Mouse (Mus musculus): ENCODE data around the gene Ndst2. TPM values are rescaled to one million over a fixed set of nuclear protein-coding genes. Genes with fewer than 3 reads are reported as not detected.

Gene Ndst2
- 11.7 and 12.6 TPM in 2 replicates for polyA plus RNA-seq (2015; fragmentation: Nextera tagmentation; extraction: Ambion mirVana)

DNA sequence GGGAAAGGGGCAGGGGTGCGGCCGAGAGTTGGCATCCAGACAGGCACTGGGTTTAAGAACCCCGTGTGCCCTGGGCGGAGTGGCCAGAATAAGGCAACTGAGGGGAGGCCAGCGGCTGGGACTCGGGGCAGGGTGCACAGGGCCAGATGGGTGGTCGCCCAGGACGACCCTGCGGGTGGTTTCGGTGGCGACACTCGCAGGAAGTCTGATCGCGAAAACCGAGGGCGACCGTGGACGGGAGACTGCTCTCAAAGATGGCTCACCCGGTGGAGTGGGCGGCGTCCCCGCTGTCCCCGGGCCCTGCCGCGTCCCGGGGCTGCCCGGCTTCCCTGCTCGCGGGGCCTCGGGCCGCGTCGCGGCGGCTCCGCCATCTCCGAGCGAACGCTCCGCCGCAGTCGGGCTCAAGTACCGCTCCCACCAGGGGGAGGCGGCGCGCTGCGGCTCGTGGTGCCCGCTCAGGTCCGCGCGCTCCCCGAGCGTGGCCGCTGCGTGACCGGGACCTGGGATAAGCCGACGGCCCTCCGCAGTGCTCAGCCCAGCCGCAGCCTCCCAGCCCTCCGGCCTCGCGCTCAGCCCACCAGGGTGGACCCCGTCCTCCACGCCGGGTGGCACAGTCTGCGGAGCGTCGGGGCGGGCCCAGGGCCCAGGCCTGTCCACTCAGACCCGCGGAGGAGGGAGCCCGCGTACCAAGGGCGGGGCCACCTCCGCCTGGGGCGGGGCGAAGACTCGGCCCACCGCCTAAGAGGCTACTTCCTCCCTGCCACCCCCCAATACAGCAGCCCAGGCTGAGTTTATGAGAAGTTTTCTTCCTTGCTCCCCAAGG, at the start of gene Ndst2:
Ndst2 (minus strand) TSS at position 611 of the 823 bp plus-strand sequence.
- Histone ChIP-seq H3K4me3 (ENCODE audit: low read depth, low read length) (peak within 1 kb of the TSS; percentile 98), H3K9me3 (ENCODE audit: low read length) (no peaks in the 10 kb centered on the region), H3K4me2 (ENCODE audit: low read depth, low read length) (peak within 1 kb of the TSS; percentile 88), H3K27ac (ENCODE audit: low read depth) (peak within 1 kb of the TSS; percentile 97), H3K9ac (replicated peaks) (peak within 1 kb of the TSS; percentile 98), H3K4me1 (ENCODE audit: insufficient read depth) (peaks cover 21% of the 10 kb centered on the region), H3K27me3 (ENCODE audit: insufficient read depth, low read length) (no peaks in the 10 kb centered on the region), H3K36me3 (replicated peaks; ENCODE audit: insufficient read depth, low read length) (peaks cover 36% of the 10 kb centered on the region)
- TF ChIP-seq CTCF (IDR thresholded peaks at IDR 0.05; ENCODE audit: low read depth) (0 out of 2 replicates have a peak, but pooled peaks have one; percentile 25), EP300 (IDR thresholded peaks at IDR 0.05; ENCODE audit: low read depth) (no peak)
- peak; percentile 96 for ATAC-seq
- peak; percentile 94 for DNase-seq
- WGBS (ENCODE audit: insufficient replicate concordance): 3% methylated on average over 53 of the region's 81 CpGs

DNA sequence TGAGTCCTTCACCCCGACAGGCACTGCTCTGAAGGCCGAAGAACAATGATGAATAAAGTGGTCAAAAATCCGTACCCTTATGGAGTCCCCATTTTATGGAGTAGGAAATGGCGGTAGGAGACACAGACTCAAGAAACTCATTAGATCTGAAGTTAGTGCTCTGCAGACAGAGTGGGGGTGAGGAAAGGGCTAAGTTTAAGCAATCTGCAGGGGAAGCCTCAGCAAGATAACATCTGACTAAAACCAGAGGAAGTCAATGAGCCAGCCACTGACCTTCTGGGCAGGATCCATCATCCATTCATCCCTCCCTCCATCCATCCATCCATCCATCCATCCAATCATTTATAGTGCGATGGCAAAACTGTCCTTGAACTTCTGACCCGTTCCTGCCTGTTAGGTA, 49.2 kb upstream of the Ndst2 start:
- no peak for DNase-seq
- no peak overlapping the region for H3K27ac ChIP-seq (ENCODE audit: low read depth)
- WGBS (ENCODE audit: insufficient replicate concordance): 82% methylated on average over 6 of the region's 6 CpGs
- H3K4me3 ChIP-seq (ENCODE audit: low read depth, low read length): no peak overlapping the region
- H3K4me1 ChIP-seq (ENCODE audit: insufficient read depth): peaks cover 9% of the 10 kb centered on the region
- H3K9ac ChIP-seq (replicated peaks): no peak overlapping the region
- no peaks in the 10 kb centered on the region for H3K9me3 ChIP-seq (ENCODE audit: low read length)
- no peaks in the 10 kb centered on the region for H3K27me3 ChIP-seq (ENCODE audit: insufficient read depth, low read length)
- TF ChIP-seq CTCF (IDR thresholded peaks at IDR 0.05; ENCODE audit: low read depth) (no peak), EP300 (IDR thresholded peaks at IDR 0.05; ENCODE audit: low read depth) (no peak)
- no peak for ATAC-seq
- H3K4me2 ChIP-seq (ENCODE audit: low read depth, low read length): no peak overlapping the region
- peaks cover 10% of the 10 kb centered on the region for H3K36me3 ChIP-seq (replicated peaks; ENCODE audit: insufficient read depth, low read length)

DNA sequence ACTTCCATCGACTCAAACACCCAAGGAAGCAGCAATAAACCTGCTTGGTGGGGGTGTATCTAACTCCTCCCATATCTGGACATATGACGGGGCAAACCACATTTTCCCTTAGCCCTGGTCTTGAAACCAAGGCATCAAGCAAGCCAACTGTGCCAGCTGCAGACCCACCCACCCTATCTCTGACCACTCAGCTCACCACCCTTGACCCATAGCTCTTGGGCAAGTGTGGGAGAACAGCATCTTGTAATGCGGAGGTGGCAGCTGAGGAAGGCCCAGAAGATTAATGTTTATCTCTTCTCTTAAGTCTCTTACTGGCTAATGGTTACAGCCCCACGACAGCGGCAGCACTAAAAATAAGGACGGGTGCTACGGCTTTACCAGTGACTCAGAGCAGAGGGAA, 48.5 kb upstream of the Ndst2 start:
- no peak for DNase-seq
- Histone ChIP-seq H3K9me3 (ENCODE audit: low read length) (no peaks in the 10 kb centered on the region), H3K4me1 (ENCODE audit: insufficient read depth) (peaks cover 9% of the 10 kb centered on the region), H3K9ac (replicated peaks) (no peak overlapping the region), H3K4me3 (ENCODE audit: low read depth, low read length) (no peak overlapping the region), H3K27ac (ENCODE audit: low read depth) (no peak overlapping the region), H3K27me3 (ENCODE audit: insufficient read depth, low read length) (no peaks in the 10 kb centered on the region), H3K4me2 (ENCODE audit: low read depth, low read length) (no peak overlapping the region), H3K36me3 (replicated peaks; ENCODE audit: insufficient read depth, low read length) (peaks cover 12% of the 10 kb centered on the region; the same call in 1 of the 2 replicates)
- TF ChIP-seq CTCF (IDR thresholded peaks at IDR 0.05; ENCODE audit: low read depth) (no peak), EP300 (IDR thresholded peaks at IDR 0.05; ENCODE audit: low read depth) (no peak)
- 72% methylated on average over 7 of the region's 7 CpGs for WGBS (ENCODE audit: insufficient replicate concordance)
- ATAC-seq: no peak

DNA sequence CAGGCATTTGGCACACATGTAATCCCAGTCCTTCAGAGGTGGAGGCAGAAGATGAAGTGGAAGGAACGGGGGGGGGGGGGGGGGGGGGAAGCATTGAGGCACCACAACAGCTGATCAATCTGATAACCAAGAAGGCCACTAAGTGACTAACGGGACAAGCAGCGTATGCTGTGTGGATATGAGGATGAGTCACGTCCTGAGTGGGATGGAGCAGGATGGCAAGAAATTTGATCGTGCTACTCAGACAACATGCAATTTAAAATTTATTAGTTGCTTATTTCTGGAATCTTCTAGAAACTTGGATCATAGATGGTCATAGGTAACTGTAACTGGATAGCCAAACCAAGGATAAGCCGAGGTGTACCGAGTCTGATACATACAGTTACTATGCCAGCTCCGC, 45.9 kb upstream of the Ndst2 start:
- no peak overlapping the region for H3K9ac ChIP-seq (replicated peaks)
- peaks cover 16% of the 10 kb centered on the region; the same call in 1 of the 2 replicates for H3K36me3 ChIP-seq (replicated peaks; ENCODE audit: insufficient read depth, low read length)
- 83% methylated on average over 7 of the region's 8 CpGs for WGBS (ENCODE audit: insufficient replicate concordance)
- H3K4me3 ChIP-seq (ENCODE audit: low read depth, low read length): no peak overlapping the region
- no peaks in the 10 kb centered on the region for H3K27me3 ChIP-seq (ENCODE audit: insufficient read depth, low read length)
- H3K9me3 ChIP-seq (ENCODE audit: low read length): no peaks in the 10 kb centered on the region
- no peak overlapping the region for H3K27ac ChIP-seq (ENCODE audit: low read depth)
- H3K4me2 ChIP-seq (ENCODE audit: low read depth, low read length): no peak overlapping the region
- ATAC-seq (no peak), DNase-seq (no peak)
- H3K4me1 ChIP-seq (ENCODE audit: insufficient read depth): no peaks in the 10 kb centered on the region
- TF ChIP-seq CTCF (IDR thresholded peaks at IDR 0.05; ENCODE audit: low read depth) (no peak), EP300 (IDR thresholded peaks at IDR 0.05; ENCODE audit: low read depth) (no peak)

DNA sequence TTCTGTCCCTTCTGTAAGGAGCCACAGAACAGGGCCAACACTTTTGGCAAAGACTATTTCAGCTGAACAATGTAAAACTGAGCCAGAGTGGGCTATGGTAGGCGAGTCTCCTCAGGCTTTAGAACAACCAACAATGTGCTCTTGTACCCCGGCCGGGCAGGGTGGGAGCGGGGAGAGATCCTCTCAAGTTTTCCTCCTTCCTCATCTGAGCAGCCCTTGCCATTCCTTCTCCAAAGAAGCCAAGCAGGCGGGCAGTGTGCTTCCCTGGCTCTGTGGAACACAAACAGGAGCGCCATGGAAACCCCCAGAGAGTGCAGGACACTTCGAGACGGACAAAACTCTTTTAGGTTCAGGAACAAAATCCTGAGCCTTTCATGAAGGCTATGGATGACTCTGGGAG, 44.1 kb upstream of the Ndst2 start:
- H3K9ac ChIP-seq (replicated peaks): no peak overlapping the region
- no peak for TF ChIP-seq CTCF (IDR thresholded peaks at IDR 0.05; ENCODE audit: low read depth)
- TF ChIP-seq EP300 (IDR thresholded peaks at IDR 0.05; ENCODE audit: low read depth): no peak
- H3K36me3 ChIP-seq (replicated peaks; ENCODE audit: insufficient read depth, low read length): peaks cover 16% of the 10 kb centered on the region; the same call in 1 of the 2 replicates
- H3K4me2 ChIP-seq (ENCODE audit: low read depth, low read length): no peak overlapping the region
- DNase-seq (no peak), ATAC-seq (no peak)
- peaks cover under 1% of the 10 kb centered on the region; the same call in 1 of the 2 replicates for H3K4me1 ChIP-seq (ENCODE audit: insufficient read depth)
- H3K27ac ChIP-seq (ENCODE audit: low read depth): no peak overlapping the region
- WGBS (ENCODE audit: insufficient replicate concordance): 89% methylated on average over 8 of the region's 8 CpGs
- H3K27me3 ChIP-seq (ENCODE audit: insufficient read depth, low read length): no peaks in the 10 kb centered on the region
- no peak overlapping the region for H3K4me3 ChIP-seq (ENCODE audit: low read depth, low read length)
- no peaks in the 10 kb centered on the region for H3K9me3 ChIP-seq (ENCODE audit: low read length)

DNA sequence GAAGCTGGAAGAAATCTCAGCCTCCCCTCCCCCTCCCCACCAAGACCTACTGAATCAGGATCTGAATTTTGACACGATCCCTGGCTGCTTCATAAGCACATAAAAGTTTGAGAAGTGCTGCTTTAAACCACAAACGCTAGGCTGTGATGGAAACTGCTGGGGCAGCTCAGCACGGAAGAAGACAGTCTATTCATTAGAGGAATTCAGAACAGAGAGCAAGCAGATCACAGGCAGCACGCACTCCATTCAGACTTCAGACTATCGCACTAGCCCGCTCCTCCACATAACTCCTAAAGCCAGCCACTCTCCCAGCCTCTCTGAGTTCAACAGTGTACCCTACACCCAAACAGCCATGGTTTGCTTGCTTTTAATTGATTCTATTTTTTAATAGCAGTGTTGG, 41.3 kb upstream of the Ndst2 start:
- Histone ChIP-seq H3K27me3 (ENCODE audit: insufficient read depth, low read length) (no peaks in the 10 kb centered on the region), H3K4me1 (ENCODE audit: insufficient read depth) (peaks cover 7% of the 10 kb centered on the region; the same call in 1 of the 2 replicates), H3K36me3 (replicated peaks; ENCODE audit: insufficient read depth, low read length) (peaks cover 13% of the 10 kb centered on the region; the same call in 1 of the 2 replicates), H3K27ac (ENCODE audit: low read depth) (no peak overlapping the region), H3K9ac (replicated peaks) (no peak overlapping the region), H3K4me3 (ENCODE audit: low read depth, low read length) (no peak overlapping the region), H3K4me2 (ENCODE audit: low read depth, low read length) (no peak overlapping the region), H3K9me3 (ENCODE audit: low read length) (no peaks in the 10 kb centered on the region)
- TF ChIP-seq CTCF (IDR thresholded peaks at IDR 0.05; ENCODE audit: low read depth) (no peak), EP300 (IDR thresholded peaks at IDR 0.05; ENCODE audit: low read depth) (no peak)
- DNase-seq (no peak), ATAC-seq (no peak)
- WGBS (ENCODE audit: insufficient replicate concordance): 55% methylated on average over 6 of the region's 6 CpGs

Data from liver, postnatal 0 days (tissue).